Mouse (Mus musculus) frontal cortex, postnatal 25 days (tissue): Measurements from ENCODE around the gene Cd200r2.
"Not testable (repeated sequence)": the region's sequence is repeated elsewhere in the genome, so short reads cannot be mapped to it uniquely, and the experiment has no call there.

Experiments
- DNase-seq, 2 experiments: peaks; one replicate each; pipeline ENCODE4 v3.0.0; 2022; ENCODE audit warnings: low spot score in 2 of 2

Gene Cd200r2

DNA sequence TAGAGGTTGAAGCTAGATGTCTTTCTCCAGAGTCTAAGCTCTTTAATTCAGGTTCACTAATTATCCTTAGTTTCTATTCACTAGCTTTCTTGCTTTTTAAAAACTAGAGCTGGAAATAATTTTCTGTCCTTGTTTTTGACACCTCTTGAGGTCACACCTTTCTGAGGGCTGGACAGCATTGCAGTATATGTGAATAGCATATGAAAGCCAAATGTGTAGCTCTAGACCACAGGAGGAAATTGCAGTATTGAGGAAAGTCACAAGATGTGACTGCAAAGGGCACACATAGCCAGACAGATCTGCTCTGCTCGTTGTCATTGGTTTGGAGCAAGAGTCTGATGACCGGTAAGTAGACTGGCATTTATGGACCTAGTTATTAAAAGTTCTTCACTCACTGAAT lies at the start of gene Cd200r2:
TSS of gene Cd200r2 (plus strand) at position 301 of the 400 bp plus-strand sequence.
- DNase-seq: no peak

DNA sequence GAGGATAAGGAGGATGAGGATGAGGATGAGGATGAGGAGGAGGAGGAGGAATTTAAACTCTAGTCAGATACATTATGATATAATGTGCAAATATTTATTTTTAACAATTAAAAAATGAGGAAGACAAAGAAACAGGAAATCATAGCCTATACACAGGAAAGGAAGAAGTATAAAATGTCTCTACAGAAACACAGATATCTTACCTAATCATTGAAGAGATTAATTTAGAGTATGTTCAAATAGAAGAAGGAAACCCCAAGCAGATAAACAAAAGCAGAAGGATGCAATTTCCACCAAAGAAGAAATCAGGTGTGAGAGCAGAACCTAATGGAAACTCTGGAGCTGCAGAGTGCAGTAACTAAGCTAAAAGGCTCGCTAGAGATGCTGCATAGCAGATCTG lies 48.9 kb upstream of the Cd200r2 start:
- DNase-seq: no peak

DNA sequence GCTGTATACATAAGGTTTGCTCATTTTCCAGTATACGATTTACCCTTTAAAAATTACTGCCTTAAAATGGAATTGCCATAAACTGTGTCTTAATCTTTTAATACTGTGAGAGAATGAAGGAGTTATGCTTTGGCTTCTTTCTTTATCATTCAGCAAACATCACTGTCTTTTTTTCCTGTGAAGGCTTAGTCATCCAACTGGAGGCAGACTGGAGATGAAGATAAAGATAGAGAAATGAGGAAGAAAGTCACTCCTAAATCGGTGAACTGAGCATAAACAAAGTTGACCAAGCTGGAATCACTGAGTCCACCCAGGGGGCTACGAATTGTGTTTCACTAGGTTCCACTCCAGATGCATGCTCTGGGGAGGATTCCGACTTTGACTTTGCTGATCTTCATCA lies 46.4 kb upstream of the Cd200r2 start:
- DNase-seq: no peak

DNA sequence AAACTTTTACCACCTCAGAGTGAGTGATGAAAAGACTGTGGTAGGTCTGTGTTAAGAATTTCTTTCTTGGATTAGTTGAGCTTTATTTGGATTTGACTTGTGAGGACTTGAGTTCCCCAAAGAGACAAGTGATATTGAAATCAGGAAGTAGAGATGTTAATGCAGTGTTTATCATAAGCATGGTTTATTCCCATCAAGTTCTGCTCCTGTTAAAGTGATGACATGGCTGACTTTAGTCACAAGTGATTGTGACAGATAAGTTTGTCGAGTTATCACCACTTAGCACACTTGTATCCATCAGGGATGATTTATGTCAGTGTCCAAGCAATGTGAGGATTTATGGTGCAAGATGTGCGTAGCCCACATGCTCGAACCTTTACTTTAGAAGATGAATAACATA lies 34.6 kb upstream of the Cd200r2 start:
- DNase-seq: no peak

DNA sequence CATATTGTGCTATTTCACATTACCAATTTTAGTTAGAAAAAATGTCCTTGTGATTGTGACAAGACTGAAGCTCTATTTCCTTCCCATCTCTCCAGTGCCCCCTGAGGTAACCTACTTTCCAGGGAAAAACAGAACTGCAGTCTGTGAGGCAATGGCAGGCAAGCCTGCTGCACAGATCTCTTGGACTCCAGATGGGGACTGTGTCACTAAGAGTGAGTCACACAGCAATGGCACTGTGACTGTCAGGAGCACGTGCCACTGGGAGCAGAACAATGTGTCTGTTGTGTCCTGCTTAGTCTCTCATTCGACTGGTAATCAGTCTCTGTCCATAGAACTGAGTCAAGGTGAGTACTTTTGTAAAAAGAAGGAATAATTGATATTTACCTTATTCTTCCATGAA lies 33.7 kb upstream of the Cd200r2 start:
- DNase-seq: not testable (repeated sequence)

DNA sequence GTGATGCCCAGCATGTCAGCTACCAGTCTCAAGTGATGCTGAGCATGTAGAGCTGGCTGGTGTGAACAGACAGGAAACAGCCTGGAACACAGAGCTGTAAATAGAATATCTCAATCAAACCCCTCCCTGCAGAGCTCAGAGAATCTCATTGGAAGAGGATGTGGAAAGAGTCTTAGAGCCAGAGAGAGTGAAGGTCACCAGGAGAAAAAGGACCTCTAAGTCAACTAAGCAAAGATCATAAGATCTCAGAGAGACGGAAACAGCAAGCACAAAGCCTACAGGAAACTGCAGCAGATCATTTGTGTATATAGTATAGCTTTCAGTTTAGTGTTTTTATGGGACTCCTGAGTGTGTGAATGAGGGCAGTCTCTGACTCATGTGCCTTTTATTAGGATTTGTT lies 8.3 kb downstream of the Cd200r2 start:
- DNase-seq: no peak

DNA sequence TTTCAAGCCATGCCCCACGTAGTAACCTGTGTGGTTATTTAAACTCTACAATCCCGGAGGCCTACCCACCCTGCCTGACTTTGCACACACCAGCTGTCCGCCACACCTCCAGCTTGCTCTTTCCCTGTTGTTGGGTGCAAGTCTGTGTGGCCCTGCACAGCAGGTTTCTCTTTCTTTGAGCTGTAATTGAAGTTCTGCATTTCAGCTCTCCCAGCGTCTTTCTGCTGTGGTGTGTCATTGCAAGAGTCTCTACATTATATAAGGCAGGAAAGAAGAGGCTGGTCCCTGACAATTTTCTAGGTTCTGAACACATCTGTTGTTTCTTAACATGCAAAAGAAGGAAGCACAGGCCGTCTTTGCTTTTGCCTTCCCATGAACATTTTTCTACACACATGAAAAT lies 9.7 kb downstream of the Cd200r2 start:
- DNase-seq: no peak

DNA sequence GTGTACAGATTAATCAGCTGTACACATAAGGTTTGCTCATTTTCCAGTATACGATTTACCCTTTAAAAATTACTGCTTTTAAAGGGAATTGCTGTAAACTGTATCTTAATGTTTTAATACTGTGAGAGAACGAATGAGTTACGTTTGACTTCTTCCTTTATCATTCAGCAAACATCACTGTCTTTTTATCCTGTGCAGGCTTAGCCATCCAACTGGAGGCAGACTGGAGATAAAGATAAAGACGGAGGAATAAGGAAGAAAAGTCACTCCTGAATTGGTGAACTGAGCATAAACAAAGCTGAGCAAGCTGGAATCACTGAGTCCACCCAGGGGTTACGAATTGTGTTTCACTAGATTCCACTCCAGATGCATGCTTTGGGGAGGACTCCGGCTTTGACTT lies 10.7 kb downstream of the Cd200r2 start:
- DNase-seq: no peak

DNA sequence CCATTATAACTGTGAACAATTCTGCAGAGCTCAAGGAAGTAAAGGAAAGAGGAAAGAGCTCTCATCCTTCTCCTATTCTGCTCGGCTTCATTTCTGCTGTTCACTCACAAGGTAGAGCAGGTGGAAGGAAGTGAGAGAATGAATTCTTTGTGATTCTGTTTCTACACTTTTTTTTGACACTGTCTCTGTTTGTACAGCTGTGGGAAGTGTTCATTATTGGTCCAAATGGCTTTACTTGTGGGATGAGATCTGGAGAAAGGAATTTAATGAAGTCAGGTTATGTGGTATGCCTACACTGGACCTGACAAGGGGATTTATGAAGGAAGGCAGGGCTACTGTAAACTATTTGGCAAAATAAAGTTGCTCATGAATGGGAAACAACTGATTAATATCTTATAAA lies 23.9 kb downstream of the Cd200r2 start:
- DNase-seq: no peak

DNA sequence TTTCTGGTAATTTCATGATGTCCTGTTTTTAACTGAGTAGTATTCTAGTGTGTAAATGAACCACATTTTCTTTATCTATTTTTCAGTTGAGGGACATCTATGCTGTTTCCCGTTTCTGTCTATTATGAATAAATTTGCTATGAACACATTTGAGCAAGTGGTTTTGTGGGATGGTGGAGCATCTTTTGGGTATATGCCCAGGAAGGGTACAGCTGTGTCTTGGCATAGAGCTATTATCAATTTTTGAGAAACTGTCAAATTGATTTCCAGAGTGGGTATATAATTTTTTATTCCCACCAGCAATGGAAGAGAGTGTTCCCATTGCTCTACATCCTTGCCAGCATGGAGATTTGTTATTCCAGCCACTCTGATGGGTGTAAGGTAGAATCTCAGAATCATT lies 65.1 kb downstream of the Cd200r2 start:
- no peak for DNase-seq

DNA sequence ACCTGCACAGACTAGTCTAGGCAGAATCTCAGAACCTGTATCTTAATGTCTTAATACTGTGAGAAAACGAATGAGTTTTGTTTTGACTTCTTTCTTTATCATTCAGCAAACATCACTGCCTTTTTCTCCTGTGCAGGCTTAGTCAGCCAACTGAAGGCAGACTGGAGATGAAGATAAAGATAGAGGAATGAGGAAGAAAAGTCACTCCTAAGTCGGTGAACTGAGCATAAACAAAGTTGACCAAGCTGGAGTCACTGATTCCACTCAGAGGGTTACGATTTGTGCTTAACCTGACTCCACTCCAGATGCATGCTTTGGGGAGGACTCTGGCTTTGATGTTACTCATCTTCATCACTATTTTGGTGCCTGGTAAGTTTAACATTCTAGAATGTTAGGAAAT lies 76.6 kb downstream of the Cd200r2 start, which contains the start of gene Cd200r3:
TSS of gene Cd200r3 (plus strand) at position 211 of the 400 bp plus-strand sequence.
- DNase-seq: no peak

DNA sequence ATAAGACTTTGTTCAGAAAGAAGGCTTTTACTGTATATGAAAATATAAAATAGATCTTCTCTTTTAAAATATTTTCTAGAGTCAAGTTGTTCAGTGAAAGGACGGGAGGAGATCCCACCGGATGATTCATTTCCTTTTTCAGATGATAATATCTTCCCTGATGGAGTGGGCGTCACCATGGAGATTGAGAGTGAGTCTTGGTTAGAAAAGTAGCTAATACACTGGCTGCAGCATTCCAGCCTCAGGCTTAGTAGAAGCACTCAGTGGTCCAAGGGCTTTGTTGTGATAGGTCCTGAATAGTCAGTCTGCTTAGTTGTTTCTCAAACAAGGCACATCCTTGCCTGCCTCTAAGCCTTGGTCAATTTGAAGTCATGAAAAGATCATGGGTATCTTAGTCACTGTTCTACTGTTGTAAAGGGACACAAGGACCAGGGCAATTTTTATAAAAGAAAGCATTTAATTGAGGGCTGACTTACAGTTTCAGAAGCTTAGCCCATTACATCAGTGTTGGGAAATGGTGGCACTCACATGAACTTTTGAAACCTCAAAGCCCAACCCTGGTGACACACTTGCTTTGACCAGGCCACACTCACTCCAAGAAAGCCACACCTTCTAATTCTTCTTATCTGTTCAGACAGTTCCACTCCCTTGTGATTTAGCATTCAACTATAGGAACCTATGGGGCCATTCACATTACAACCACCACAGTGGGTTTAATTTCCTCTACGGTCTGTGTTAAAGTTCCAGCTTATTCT lies 84.6 kb downstream of the Cd200r2 start:
- DNase-seq: no peak

DNA sequence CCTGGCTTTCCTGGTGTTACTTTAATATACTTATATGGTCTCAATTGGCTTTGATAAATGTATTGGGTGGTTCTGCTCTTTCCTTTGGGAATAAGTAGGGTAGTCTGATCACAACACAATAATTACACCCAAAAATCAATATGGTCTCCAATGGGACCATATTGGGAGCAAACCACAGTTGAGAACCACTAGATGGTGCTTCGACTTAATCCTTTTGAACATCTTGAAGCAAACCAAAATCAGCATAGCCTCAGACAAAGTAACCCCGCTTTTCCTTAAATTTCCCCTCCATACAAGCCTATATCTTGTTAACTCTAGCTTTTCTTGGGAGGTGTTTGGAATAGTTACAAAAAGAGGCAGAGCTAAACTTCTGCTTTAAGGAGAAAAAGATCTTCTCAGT lies 95.4 kb downstream of the Cd200r2 start:
- DNase-seq: no peak

DNA sequence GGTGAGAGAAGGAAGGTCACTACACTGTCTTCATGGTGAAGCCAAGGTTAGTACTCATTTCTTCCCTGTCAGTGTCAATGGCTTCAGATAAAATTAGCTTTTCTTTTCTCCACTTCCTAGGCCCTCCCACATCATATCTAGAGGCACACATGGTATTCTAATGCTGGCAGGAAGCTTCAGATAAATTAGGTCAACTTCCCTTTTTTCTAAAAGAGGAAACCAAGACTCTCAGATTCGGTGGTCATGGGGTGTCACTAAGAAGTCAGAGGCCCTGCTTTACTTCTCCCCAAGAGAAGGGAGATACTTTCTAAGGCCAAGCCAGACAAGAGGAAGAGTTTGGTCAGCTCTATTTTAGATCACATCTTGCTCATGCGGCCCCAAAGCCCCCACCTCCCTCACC lies 95.9 kb downstream of the Cd200r2 start:
- DNase-seq: no peak

DNA sequence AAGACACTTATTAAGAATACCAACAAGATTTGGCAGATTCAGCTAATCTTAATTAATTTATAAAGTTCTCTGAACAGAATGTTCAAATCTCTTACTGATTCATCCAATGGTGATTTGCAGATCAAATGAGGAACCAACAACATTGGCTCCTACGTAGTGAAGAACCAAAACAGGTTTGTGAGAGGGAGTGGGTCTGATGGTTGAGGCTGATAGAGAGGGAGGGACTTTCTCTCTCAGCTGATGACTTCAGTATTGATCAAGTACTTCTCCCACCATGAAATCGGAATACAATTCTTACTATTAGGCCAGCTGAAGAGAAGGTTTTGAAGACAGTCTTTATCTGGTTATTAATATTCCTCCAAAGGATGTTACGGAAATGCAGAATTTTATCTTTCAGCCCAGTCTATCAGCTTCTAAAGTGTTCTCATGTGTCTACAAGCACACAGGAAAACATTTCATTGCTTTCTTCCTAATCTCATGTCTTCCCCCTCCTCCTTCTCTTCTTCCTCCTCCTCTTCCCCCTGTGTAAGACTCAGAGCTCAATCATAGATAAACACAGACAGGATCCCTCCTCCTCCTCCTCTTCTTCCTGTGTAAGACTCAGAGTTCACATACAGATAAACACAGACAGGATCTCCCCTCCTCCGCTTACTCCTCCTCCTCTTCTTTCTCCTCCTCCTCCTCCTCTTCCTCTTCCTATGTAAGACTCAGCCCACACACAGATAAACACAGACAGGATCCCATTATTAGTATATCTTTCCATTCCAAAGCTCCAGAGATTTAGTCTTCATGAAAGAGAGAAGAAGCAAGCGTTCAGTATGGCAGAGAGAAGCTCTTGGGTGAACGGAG lies 97.9 kb downstream of the Cd200r2 start:
- DNase-seq: no peak

DNA sequence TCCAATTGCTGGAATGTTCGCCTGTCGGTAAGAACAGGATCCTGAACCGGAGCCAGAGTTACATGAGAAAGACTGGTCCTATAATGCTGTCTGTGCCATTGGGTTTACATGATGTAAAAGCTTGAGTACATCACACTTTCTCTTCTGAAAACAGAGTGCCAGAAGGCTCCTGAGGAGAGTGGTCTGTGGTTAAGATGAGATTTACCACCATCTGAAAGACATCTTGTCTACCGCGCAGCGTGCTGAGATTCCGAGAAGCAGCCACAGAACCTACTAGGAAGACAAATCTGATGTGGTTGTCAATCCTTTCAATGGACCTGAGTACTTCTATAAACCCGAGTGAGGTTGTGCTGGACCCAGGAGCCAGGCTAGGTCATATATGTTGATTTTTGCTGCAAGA lies 98.5 kb downstream of the Cd200r2 start:
- DNase-seq: no peak
